Comparison of ENCODE assay signal across 9 mouse cellular contexts in the genomic region with DNA sequence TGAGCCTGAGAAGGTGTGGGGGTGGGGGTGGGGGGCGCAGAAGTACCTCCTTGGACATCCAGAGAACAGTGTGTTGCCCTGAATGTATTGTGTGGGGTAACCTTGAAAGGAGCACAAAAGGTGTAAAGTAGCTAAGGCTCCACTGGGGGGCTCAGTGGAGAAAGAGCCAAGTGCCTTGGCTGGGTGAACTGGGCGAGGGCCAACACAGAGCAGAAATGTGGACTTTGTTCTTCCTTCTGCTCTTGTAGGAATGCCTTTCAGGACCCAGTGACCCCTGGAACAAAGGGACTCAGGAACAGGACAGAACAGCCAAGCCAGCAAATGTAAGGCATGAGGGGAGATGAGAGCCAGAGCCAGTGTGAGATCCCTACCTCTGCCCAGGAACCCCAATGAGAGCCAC. TPM values are rescaled to one million over a fixed set of nuclear protein-coding genes. Genes with fewer than 3 reads are reported as not detected.
DNase-seq lines count a peak whose midpoint lies in the region; ATAC-seq and TF ChIP-seq lines count a peak whose summit lies in the region.
"Had no signal": no experiment of that assay in that cellular context is flagged by ENCODE, and none has a peak within 500 bp of the region (broad histone marks: within the 10 kb centered on the region; RNA-seq: fewer than 3 reads in every experiment).

No protein-coding gene starts in this region.

- H3K27ac ChIP-seq in heart, postnatal 0 days (ENCODE audit: low read depth), result 0 out of 2 replicates have a peak overlapping the region, but pooled peaks have one; percentile 5
- H3K27ac ChIP-seq in intestine, embryonic 15.5 days, result 0 out of 2 replicates have a peak overlapping the region, but pooled peaks have one; percentile 44
- no peak overlapping the region for H3K27ac ChIP-seq in midbrain, embryonic 16.5 days (ENCODE audit: low read length)
- H3K27ac ChIP-seq: liver, embryonic 13.5 days had no signal

- no peak overlapping the region for H3K4me3 ChIP-seq in heart, postnatal 0 days (ENCODE audit: low read depth, low read length)
- H3K4me3 ChIP-seq in intestine, embryonic 15.5 days (replicated peaks), result no peak overlapping the region
- no peak overlapping the region for H3K4me3 ChIP-seq in midbrain, embryonic 16.5 days (ENCODE audit: low read depth, low read length)
- H3K4me3 ChIP-seq: liver, embryonic 13.5 days had no signal

- H3K9ac ChIP-seq in heart, postnatal 0 days (replicated peaks; ENCODE audit: low read depth, low read length), result no peak overlapping the region
- no peak overlapping the region for H3K9ac ChIP-seq in intestine, embryonic 15.5 days
- no peak overlapping the region for H3K9ac ChIP-seq in midbrain, embryonic 16.5 days (ENCODE audit: low read depth, low read length)
- H3K9ac ChIP-seq: liver, embryonic 13.5 days had no signal

- 27% methylated on average over 2 of the region's 2 CpGs for WGBS in heart, postnatal 0 days
- WGBS in intestine, embryonic 15.5 days, result 32% methylated on average over 2 of the region's 2 CpGs
- 38% methylated on average over 2 of the region's 2 CpGs for WGBS in midbrain, embryonic 16.5 days

- TF ChIP-seq CTCF in heart, postnatal 0 days (IDR thresholded peaks at IDR 0.05; ENCODE audit: low read depth), result peak; percentile 36; the same call in 1 of the 2 replicates

- no peak for TF ChIP-seq EP300 in heart, postnatal 0 days (IDR thresholded peaks at IDR 0.05; ENCODE audit: low read depth)

- no peak for DNase-seq in heart, postnatal 0 days (ENCODE audit: low spot score)
- DNase-seq in heart, adult 9 months (ENCODE audit: low spot score in 2 of 2), result no peak
- DNase-seq in R1 (ENCODE audit: low read depth, low spot score), result peak; percentile 88
- no peak for DNase-seq in right cerebral cortex, adult 2 months (ENCODE audit: low spot score in 2 of 2)
- no peak for DNase-seq in frontal cortex, postnatal 25 days (ENCODE audit: low spot score in 2 of 2)
- no peak for DNase-seq in layer of hippocampus, adult 18-20 months (ENCODE audit: low spot score in 2 of 2)
- DNase-seq: liver, embryonic 13.5 days had no signal

- H3K27me3 ChIP-seq in heart, postnatal 0 days (ENCODE audit: control insufficient read depth, insufficient read depth, low read length), result no peaks in the 10 kb centered on the region
- H3K27me3 ChIP-seq in intestine, embryonic 15.5 days (replicated peaks), result no peaks in the 10 kb centered on the region
- H3K27me3 ChIP-seq in midbrain, embryonic 16.5 days (ENCODE audit: control insufficient read depth, insufficient read depth, low read depth, low read length), result no peaks in the 10 kb centered on the region
- H3K27me3 ChIP-seq: liver, embryonic 13.5 days had no signal

- H3K9me3 ChIP-seq in heart, postnatal 0 days (replicated peaks; ENCODE audit: control insufficient read depth, low read length), result no peaks in the 10 kb centered on the region
- no peaks in the 10 kb centered on the region for H3K9me3 ChIP-seq in intestine, embryonic 15.5 days
- no peaks in the 10 kb centered on the region for H3K9me3 ChIP-seq in midbrain, embryonic 16.5 days (replicated peaks; ENCODE audit: control insufficient read depth, low read length, poor library complexity, severe bottlenecking)
- H3K9me3 ChIP-seq: liver, embryonic 13.5 days had no signal

- no peak overlapping the region for H3K4me2 ChIP-seq in heart, postnatal 0 days (ENCODE audit: low read depth, low read length)
- no peak overlapping the region for H3K4me2 ChIP-seq in intestine, embryonic 15.5 days (replicated peaks)
- no peak overlapping the region for H3K4me2 ChIP-seq in midbrain, embryonic 16.5 days (ENCODE audit: low read length)
- H3K4me2 ChIP-seq: liver, embryonic 13.5 days had no signal

- ATAC-seq in heart, postnatal 0 days (ENCODE audit: insufficient read depth, low read depth), result peak; percentile 55
- ATAC-seq in intestine, embryonic 15.5 days, result peak; percentile 82
- ATAC-seq in midbrain, embryonic 16.5 days, result peak; percentile 68; the same call in 1 of the 2 replicates

- no peaks in the 10 kb centered on the region for H3K36me3 ChIP-seq in heart, postnatal 0 days (replicated peaks; ENCODE audit: control insufficient read depth, insufficient read depth, low read length)
- H3K36me3 ChIP-seq in intestine, embryonic 15.5 days, result no peaks in the 10 kb centered on the region
- H3K36me3 ChIP-seq in midbrain, embryonic 16.5 days (ENCODE audit: control insufficient read depth, insufficient read depth, low read length), result no peaks in the 10 kb centered on the region
- H3K36me3 ChIP-seq: liver, embryonic 13.5 days had no signal

- no peaks in the 10 kb centered on the region for H3K4me1 ChIP-seq in heart, postnatal 0 days (ENCODE audit: control insufficient read depth, insufficient read depth)
- H3K4me1 ChIP-seq in intestine, embryonic 15.5 days (replicated peaks), result no peaks in the 10 kb centered on the region
- no peaks in the 10 kb centered on the region for H3K4me1 ChIP-seq in midbrain, embryonic 16.5 days (ENCODE audit: control insufficient read depth, insufficient read depth, low read length)
- H3K4me1 ChIP-seq: liver, embryonic 13.5 days had no signal

RNA-seq across cellular contexts. Expression of a gene that starts 15.4 kb away (rescaled TPM):
- 6.6 TPM in 1 of 2 replicates, not detected in the other for total RNA-seq in heart, postnatal 0 days (2014; rRNA removed; ENCODE audit: low replicate concordance)
- 0.44 and 0.68 TPM in 2 replicates for polyA plus RNA-seq in heart, postnatal 0 days (2015; fragmentation: Nextera tagmentation; extraction: Ambion mirVana)
- 3.9 and 5.4 TPM in 2 replicates for polyA plus RNA-seq in intestine, embryonic 15.5 days (2015; fragmentation: Nextera tagmentation; extraction: Ambion mirVana)
- polyA plus RNA-seq in midbrain, embryonic 16.5 days (2015; fragmentation: Nextera tagmentation; extraction: Ambion mirVana), result 1.0 and 1.4 TPM in 2 replicates
- total RNA-seq in layer of hippocampus, adult 18-20 months (2021), result 1 to 10 TPM; 2.1 to 2.4 TPM

RNA-seq across cellular contexts. Expression of a gene that starts 31.7 kb away (rescaled TPM):
- 3.0 and 11.7 TPM in 2 replicates for total RNA-seq in heart, postnatal 0 days (2014; rRNA removed; ENCODE audit: low replicate concordance)
- polyA plus RNA-seq in heart, postnatal 0 days (2015; fragmentation: Nextera tagmentation; extraction: Ambion mirVana), result 5.7 and 6.2 TPM in 2 replicates
- polyA plus RNA-seq in intestine, embryonic 15.5 days (2015; fragmentation: Nextera tagmentation; extraction: Ambion mirVana), result 22.5 and 23.7 TPM in 2 replicates
- 57.5 and 59.1 TPM in 2 replicates for polyA plus RNA-seq in midbrain, embryonic 16.5 days (2015; fragmentation: Nextera tagmentation; extraction: Ambion mirVana)
- 1 to 10 TPM; 7.3 to 9.7 TPM for total RNA-seq in layer of hippocampus, adult 18-20 months (2021)
